Comparison of ENCODE assay signal across 8 mouse cellular contexts in the genomic region with DNA sequence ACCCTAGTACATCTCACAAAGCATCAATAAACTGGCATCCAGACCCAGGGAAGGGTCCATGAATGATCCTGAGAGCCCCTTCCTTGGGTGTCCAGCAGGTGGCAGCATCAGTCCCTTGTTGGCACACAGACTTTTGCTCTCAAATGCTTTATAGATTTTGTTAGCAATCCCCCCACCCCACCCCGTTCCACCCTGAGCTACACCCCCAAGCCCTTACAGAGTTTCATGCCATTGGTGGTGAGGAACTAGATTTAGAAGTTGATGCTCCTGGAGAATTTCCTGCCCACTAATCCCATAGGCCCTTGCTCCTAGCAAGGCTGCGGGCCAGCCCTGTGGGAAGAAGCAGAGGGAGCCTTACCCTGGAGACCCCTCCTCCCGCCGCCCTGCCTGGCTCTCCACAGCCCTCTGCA. TPM values are rescaled to one million over a fixed set of nuclear protein-coding genes. Genes with fewer than 3 reads are reported as not detected.
DNase-seq lines count a peak whose midpoint lies in the region; ATAC-seq and TF ChIP-seq lines count a peak whose summit lies in the region.

No protein-coding gene starts in this region.

- WGBS in midbrain, embryonic 10.5 days, result 5% methylated on average over 4 of the region's 4 CpGs
- 26% methylated on average over 4 of the region's 4 CpGs for WGBS in small intestine, adult 2 months

- no peak for TF ChIP-seq POLR2A in small intestine, adult 2 months (IDR thresholded peaks at IDR 0.05; ENCODE audit: low read depth, low read length)

- TF ChIP-seq CTCF in small intestine, adult 2 months (IDR thresholded peaks at IDR 0.05; ENCODE audit: extremely low read depth, insufficient read length, insufficient replicate concordance, low read depth, low read length), result peak; percentile 88; the same call in 1 of the 2 replicates

- H3K9me3 ChIP-seq in midbrain, embryonic 10.5 days (replicated peaks), result no peaks in the 10 kb centered on the region

- peaks cover 14% of the 10 kb centered on the region; the same call in 1 of the 2 replicates for H3K27me3 ChIP-seq in midbrain, embryonic 10.5 days (ENCODE audit: low read depth, poor library complexity, severe bottlenecking)
- no peaks in the 10 kb centered on the region for H3K27me3 ChIP-seq in small intestine, adult 2 months (ENCODE audit: control insufficient read depth, insufficient read depth, low read length)

- peak overlapping the region; percentile 69 for H3K27ac ChIP-seq in midbrain, embryonic 10.5 days (replicated peaks)
- H3K27ac ChIP-seq in small intestine, adult 2 months (ENCODE audit: insufficient read depth, low read depth, low read length), result no peak overlapping the region

- H3K36me3 ChIP-seq in midbrain, embryonic 10.5 days, result no peaks in the 10 kb centered on the region
- H3K36me3 ChIP-seq in small intestine, adult 2 months (ENCODE audit: control insufficient read depth, insufficient read depth, low read length), result no peaks in the 10 kb centered on the region

- ATAC-seq in erythroblast, adult 5-6 weeks (replicated peaks; ENCODE audit: low FRiP score, poor library complexity, severe bottlenecking), result no peak

- peak; percentile 74 for DNase-seq in T-cell, adult 2 months (ENCODE audit: low spot score)
- peak; percentile 93 to 95 for DNase-seq in cerebellum, postnatal 10 days
- peak; percentile 84 for DNase-seq in gastrocnemius, adult 18-20 months (ENCODE audit: low spot score)
- peak; percentile 53 for DNase-seq in hindlimb bud, embryonic 11.5 days (ENCODE audit: extremely low spot score, low read depth, low spot score)
- DNase-seq in left cerebral cortex, adult 8-10 months (ENCODE audit: low spot score in 2 of 2), result peak; percentile 39 to 60
- peak; percentile 78 for DNase-seq in midbrain, embryonic 10.5 days (ENCODE audit: low spot score)

- peak overlapping the region; percentile 30 for H3K4me3 ChIP-seq in midbrain, embryonic 10.5 days
- no peak overlapping the region for H3K4me3 ChIP-seq in small intestine, adult 2 months (ENCODE audit: low read depth, low read length)

- peaks cover 12% of the 10 kb centered on the region for H3K4me1 ChIP-seq in midbrain, embryonic 10.5 days
- peaks cover 4% of the 10 kb centered on the region; the same call in 1 of the 2 replicates for H3K4me1 ChIP-seq in small intestine, adult 2 months (ENCODE audit: control insufficient read depth, insufficient read depth, insufficient read length, low read length)

RNA-seq across cellular contexts. Expression of gene Neurl1b, which starts 52.1 kb away (rescaled TPM):
- total RNA-seq in gastrocnemius, adult 18-20 months (2021), result 1 to 10 TPM; 2.6 to 3.0 TPM
- 10 to 100 TPM; 64.2 to 73.4 (median 69.1) TPM for total RNA-seq in left cerebral cortex, adult 8-10 months (2022)
- polyA plus RNA-seq in midbrain, embryonic 10.5 days (2016; fragmentation: Nextera tagmentation; extraction: Ambion mirVana), result 0.16 and 0.19 TPM in 2 replicates
- 39.3 and 79.7 TPM in 2 replicates for polyA plus RNA-seq in small intestine, adult 2 months (2012; rRNA removed)
- 0.42 and 1.7 TPM in 2 replicates for total RNA-seq in erythroblast, adult 5-6 weeks (2015; ENCODE audit: low replicate concordance)
- 0.14 and 0.77 TPM in 2 replicates for total RNA-seq in erythroblast, adult 5-6 weeks (2017; ENCODE audit: low replicate concordance)

Comparison
In these comparisons a context has a peak if more than half of its experiments do, and no peak if none do; other contexts are left out.
1. RNA of gene Neurl1b, which starts 52.1 kb away (total RNA-seq): 64.2 to 73.4 TPM in left cerebral cortex, adult 8-10 months; 2.6 to 3.0 TPM in gastrocnemius, adult 18-20 months and 0.14 to 1.7 TPM in erythroblast, adult 5-6 weeks; every median in the first group is over 10 times any median in the second.
2. Peak in every context shown above with its lines, with median percentiles within 50 percentile points of each other: DNase-seq.